Mouse (Mus musculus): Measurements from ENCODE around the gene Tubgcp2. TPM values are rescaled to one million over a fixed set of nuclear protein-coding genes. Genes with fewer than 3 reads are reported as not detected.

Gene Tubgcp2
- total and polyA plus RNA-seq, 3 experiments: 42.5 to 50.4 (median 46.7) TPM

DNA sequence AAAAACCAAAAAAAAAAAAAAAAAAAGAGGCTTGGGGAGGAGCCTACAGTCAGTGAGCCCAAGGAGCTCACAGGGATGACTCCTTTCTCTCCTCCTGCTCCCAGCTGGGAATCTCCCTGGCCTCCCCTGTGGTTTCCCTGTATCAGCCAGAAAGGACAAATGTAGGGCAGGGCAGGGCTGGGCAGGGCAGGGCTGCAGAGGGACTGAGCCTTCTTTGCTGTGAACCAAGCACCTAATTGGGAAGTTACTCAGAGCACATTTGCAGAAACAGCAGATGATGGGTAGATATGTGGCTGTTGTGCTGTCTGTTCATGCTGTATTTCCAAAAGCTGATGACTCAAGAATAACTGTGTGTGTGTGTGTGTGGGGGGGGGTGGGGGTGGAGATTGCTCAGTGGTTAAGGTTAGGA lies 63.5 kb downstream of the Tubgcp2 start:
- peak; percentile 29 for DNase-seq (ENCODE audit: extremely low read depth)
- dilution Hi-C loops (cut with MboI; ENCODE audit: extremely low pct_ligation_motif_present, extremely low pct_unique_long_range_greater_than_20kb, low sequenced_read_pairs): no loop called here

DNA sequence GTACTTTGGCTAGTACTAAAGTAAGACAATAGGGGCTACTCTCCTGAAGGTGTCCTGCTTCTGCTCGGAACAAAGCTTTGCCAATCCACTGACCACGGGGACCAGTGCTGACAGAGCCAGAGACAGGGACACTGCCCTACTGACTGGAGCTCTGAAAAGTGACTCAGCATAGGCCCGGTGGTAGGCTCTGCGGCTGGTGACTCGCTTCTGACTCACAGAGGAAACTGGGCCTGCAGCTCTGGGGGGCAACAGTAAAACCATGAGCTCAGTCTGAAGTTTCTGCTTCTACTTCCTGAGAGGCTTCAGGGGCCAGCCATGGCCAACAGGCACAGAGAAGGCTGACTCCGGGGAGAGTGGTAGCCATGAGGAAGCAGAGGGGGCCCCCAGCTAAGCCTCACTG lies 65.0 kb downstream of the Tubgcp2 start:
- H3K4me2 ChIP-seq (ENCODE audit: insufficient read depth, low read depth, poor library complexity, severe bottlenecking): no peak overlapping the region
- H3K4me1 ChIP-seq (ENCODE audit: control insufficient read depth in 1 of 2, insufficient read depth in 2 of 2): peaks cover 55 to 85% of the 10 kb centered on the region in 2 experiments
- no peaks in the 10 kb centered on the region for H3K79me2 ChIP-seq (replicated peaks; ENCODE audit: control insufficient read depth, extremely low read depth, insufficient read depth, poor library complexity, severe bottlenecking)
- peak overlapping the region in 1 of 3 experiments; percentile 45 for H3K4me3 ChIP-seq (replicated peaks in 1 of 3; ENCODE audit: low read depth in 2 of 3, low read length in 2 of 3, poor library complexity in 1 of 3)
- dilution Hi-C loops (cut with MboI; ENCODE audit: extremely low pct_ligation_motif_present, extremely low pct_unique_long_range_greater_than_20kb, low sequenced_read_pairs) (no loop called here), in situ Hi-C loops (cut with MboI; ENCODE audit: low pct_ligation_motif_present, low pct_unique_long_range_greater_than_20kb, low sequenced_read_pairs) (no loop called here)
- peak overlapping the region; percentile 23 for H3K9ac ChIP-seq (ENCODE audit: insufficient read depth, low read depth)
- TF ChIP-seq CTCF (conservative IDR thresholded peaks at IDR 0.05 in 1 of 2, IDR thresholded peaks at IDR 0.05 in 1 of 2; ENCODE audit: low read depth in 2 of 2, low read length in 2 of 2) (no peak), EP300 (IDR thresholded peaks at IDR 0.05; ENCODE audit: low read length) (peak; percentile 35; the same call in 1 of the 2 replicates), UBTF (IDR thresholded peaks at IDR 0.05; ENCODE audit: low read depth, low read length) (no peak), PAX5 (IDR thresholded peaks at IDR 0.05; ENCODE audit: low read length) (no peak), ZKSCAN1 (IDR thresholded peaks at IDR 0.05; ENCODE audit: borderline replicate concordance, low read depth, low read length) (no peak), TBP (conservative IDR thresholded peaks at IDR 0.05; ENCODE audit: low read depth, low read length) (peak; percentile 61; the same call in 1 of the 2 replicates), BHLHE40 (IDR thresholded peaks at IDR 0.05; ENCODE audit: low read depth, low read length) (0 out of 2 replicates have a peak, but pooled peaks have one; percentile 32), SIN3A (IDR thresholded peaks at IDR 0.05; ENCODE audit: low read length) (no peak), POLR2AphosphoS2 (IDR thresholded peaks at IDR 0.05; ENCODE audit: low read depth, low read length) (no peak; the same call in 1 of the 2 replicates), CHD2 (IDR thresholded peaks at IDR 0.05; ENCODE audit: low read length) (no peak), MXI1 (IDR thresholded peaks at IDR 0.05; ENCODE audit: low read depth, low read length) (no peak), GABPA (IDR thresholded peaks at IDR 0.05; ENCODE audit: insufficient replicate concordance, low read depth, low read length) (no peak), MAX (IDR thresholded peaks at IDR 0.05; ENCODE audit: low read length) (no peak), USF2 (conservative IDR thresholded peaks at IDR 0.05; ENCODE audit: low read depth, low read length) (no peak), ELF1 (IDR thresholded peaks at IDR 0.05; ENCODE audit: low read depth, low read length) (no peak), RAD21 (IDR thresholded peaks at IDR 0.05; ENCODE audit: low read depth, low read length) (no peak), MAFK (IDR thresholded peaks at IDR 0.05; ENCODE audit: insufficient replicate concordance, low read length) (peak; percentile 73; the same call in 1 of the 2 replicates), JUN (IDR thresholded peaks at IDR 0.05; ENCODE audit: insufficient read depth, low read depth, low read length) (no peak), E2F4 (IDR thresholded peaks at IDR 0.05; ENCODE audit: insufficient replicate concordance, low read depth, low read length) (no peak), SMC3 (IDR thresholded peaks at IDR 0.05; ENCODE audit: low read depth, low read length) (no peak), POLR2A (IDR thresholded peaks at IDR 0.05; ENCODE audit: low read depth, low read length) (peak; percentile 43; the same call in 1 of the 2 replicates), NRF1 (IDR thresholded peaks at IDR 0.05; ENCODE audit: low read depth, low read length) (no peak), ZC3H11A (IDR thresholded peaks at IDR 0.05; ENCODE audit: low read depth, low read length) (no peak), HCFC1 (IDR thresholded peaks at IDR 0.05; ENCODE audit: low read depth, low read length) (no peak), ETS1 (conservative IDR thresholded peaks at IDR 0.05; ENCODE audit: low read depth, low read length) (peak; percentile 73), MAZ (IDR thresholded peaks at IDR 0.05; ENCODE audit: low read depth, low read length) (no peak), CHD1 (IDR thresholded peaks at IDR 0.05; ENCODE audit: low read depth, low read length) (no peak), TCF12 (IDR thresholded peaks at IDR 0.05; ENCODE audit: low read depth, low read length) (peak; percentile 45; the same call in 1 of the 2 replicates), JUND (conservative IDR thresholded peaks at IDR 0.05; ENCODE audit: low read depth, low read length) (no peak)
- H3K27me3 ChIP-seq (replicated peaks): no peaks in the 10 kb centered on the region
- H3K27ac ChIP-seq (ENCODE audit: insufficient read depth, low read depth): peak overlapping the region; percentile 99
- H3K9me3 ChIP-seq (replicated peaks; ENCODE audit: low read length): no peaks in the 10 kb centered on the region
- H3K36me3 ChIP-seq (replicated peaks in 1 of 2; ENCODE audit: control insufficient read depth in 1 of 2, insufficient read depth in 1 of 2, low read length in 1 of 2): no peaks in the 10 kb centered on the region
- DNase-seq (ENCODE audit: extremely low read depth): peak; percentile 81

More for the DNA sequence above, 63.5 kb downstream of the Tubgcp2 start:
- peak overlapping the region; percentile 72 for H3K27ac ChIP-seq (ENCODE audit: insufficient read depth, low read depth)
- in situ Hi-C loops (cut with MboI; ENCODE audit: low pct_ligation_motif_present, low pct_unique_long_range_greater_than_20kb, low sequenced_read_pairs): no loop called here
- H3K79me2 ChIP-seq (replicated peaks; ENCODE audit: control insufficient read depth, extremely low read depth, insufficient read depth, poor library complexity, severe bottlenecking): no peaks in the 10 kb centered on the region
- H3K36me3 ChIP-seq (replicated peaks in 1 of 2; ENCODE audit: control insufficient read depth in 1 of 2, insufficient read depth in 1 of 2, low read length in 1 of 2): peaks cover 0 to 3% of the 10 kb centered on the region in 2 experiments
- H3K9me3 ChIP-seq (replicated peaks; ENCODE audit: low read length): no peaks in the 10 kb centered on the region
- peak; percentile 66; the same call in 1 of the 2 replicates for TF ChIP-seq ZNF384 (IDR thresholded peaks at IDR 0.05; ENCODE audit: low read depth, low read length)
- TF ChIP-seq IRF4 (IDR thresholded peaks at IDR 0.05; ENCODE audit: low read depth, low read length): 0 out of 2 replicates have a peak, but pooled peaks have one; percentile 9
- no peak for TF ChIP-seq MAFK (IDR thresholded peaks at IDR 0.05; ENCODE audit: insufficient replicate concordance, low read length)
- H3K9ac ChIP-seq (ENCODE audit: insufficient read depth, low read depth): no peak overlapping the region
- no peaks in the 10 kb centered on the region for H3K27me3 ChIP-seq (replicated peaks)
- H3K4me1 ChIP-seq (ENCODE audit: control insufficient read depth in 1 of 2, insufficient read depth in 2 of 2): peaks cover 45 to 85% of the 10 kb centered on the region in 2 experiments
- no peak overlapping the region for H3K4me2 ChIP-seq (ENCODE audit: insufficient read depth, low read depth, poor library complexity, severe bottlenecking)
- H3K4me3 ChIP-seq (replicated peaks in 1 of 3; ENCODE audit: low read depth in 2 of 3, low read length in 2 of 3, poor library complexity in 1 of 3): no peak overlapping the region

Measured in CH12.LX (cell line).